Mouse (Mus musculus) limb, embryonic 11.5 days (tissue): ENCODE results near the gene Gse1. TPM values are rescaled to one million over a fixed set of nuclear protein-coding genes. Genes with fewer than 3 reads are reported as not detected.
A peak's percentile ranks its signal among the peaks of the same experiment; 100 is the strongest.

Experiments used
- ATAC-seq: fragments of 200-750 bp; cut with Nextera tagmentation; 2 replicates; pipeline ENCODE4 v1.8.0; 2017; ENCODE audit warnings: low read depth; ENCODE audit not compliant: insufficient number of reproducible peaks, low FRiP score, low TSS enrichment
- DNase-seq: peaks from one replicate; pipeline ENCODE4 v3.0.0-alpha.2; 2015; ENCODE audit warnings: low spot score
- H3K27ac ChIP-seq: fragments of 300-500 bp; sonication (generic); replicated peaks from 2 replicates; pipeline ENCODE4 v1.5.1; 2014; ENCODE audit warnings: low read depth, mild to moderate bottlenecking, low read length
- H3K27me3 ChIP-seq: fragments of 300-500 bp; sonication (generic); 2 replicates; pipeline ENCODE4 v1.6.1; 2014; ENCODE audit warnings: mild to moderate bottlenecking, low read length, mixed read lengths; ENCODE audit not compliant: control insufficient read depth, insufficient read depth
- H3K36me3 ChIP-seq: fragments of 300-500 bp; sonication (generic); 2 replicates; pipeline ENCODE4 v1.6.1; 2014; ENCODE audit warnings: mild to moderate bottlenecking, low read length, moderate library complexity, mixed read lengths; ENCODE audit not compliant: control insufficient read depth, insufficient read depth
- H3K4me1 ChIP-seq: fragments of 300-500 bp; sonication (generic); 2 replicates; pipeline ENCODE4 v1.6.1; 2014; ENCODE audit warnings: low read length, mixed read lengths; ENCODE audit not compliant: control insufficient read depth, insufficient read depth
- H3K4me2 ChIP-seq: fragments of 300-500 bp; sonication (generic); 2 replicates; pipeline ENCODE4 v1.6.1; 2014; ENCODE audit warnings: low read depth, mild to moderate bottlenecking, moderate library complexity; ENCODE audit not compliant: severe bottlenecking
- H3K4me3 ChIP-seq: fragments of 300-500 bp; sonication (generic); 2 replicates; pipeline ENCODE4 v1.5.1; 2014; ENCODE audit warnings: low read depth, low read length
- H3K9ac ChIP-seq: fragments of 300-500 bp; sonication (generic); 2 replicates; pipeline ENCODE4 v1.6.1; 2014; ENCODE audit warnings: mild to moderate bottlenecking, low read length
- H3K9me3 ChIP-seq: fragments of 300-500 bp; sonication (generic); 2 replicates; pipeline ENCODE4 v1.6.1; 2016; ENCODE audit warnings: low read length; ENCODE audit not compliant: control insufficient read depth
- WGBS: fragments of 180-500 bp; shearing (Covaris S2); extraction: QIAGEN DNeasy Blood & Tissue Kit; methylation state at CpG from one replicate; pipeline ENCODE4 v1.1.7; 2014; 5-methylcytosine and 5-hydroxymethylcytosine counted together
- polyA plus RNA-seq: library from polyadenylated mRNA; unstranded; fragments of >200 nt; fragmentation: Nextera tagmentation; extraction: Ambion mirVana; gene quantifications from 2 replicates; pipeline ENCODE4 v1.2.1, GENCODE M21; 2014

Gse1 gene
- polyA plus RNA-seq, 1 experiment from 2014 or later, result 6.6 TPM

GRCm38 (mm10) chr8:120374514-120374913, 146.3 kb downstream of the Gse1 start:
- ATAC-seq, result no peak
- H3K9ac ChIP-seq, result peak overlapping the region; percentile 13
- H3K27me3 ChIP-seq, result no peaks in the 10 kb centered on the region
- 7% methylated on average over 9 of the region's 9 CpGs for WGBS
- peaks cover 66% of the 10 kb centered on the region for H3K4me1 ChIP-seq
- DNase-seq, result peak; percentile 67
- H3K9me3 ChIP-seq, result no peaks in the 10 kb centered on the region
- no peak overlapping the region for H3K4me3 ChIP-seq
- H3K4me2 ChIP-seq, result no peak overlapping the region
- no peaks in the 10 kb centered on the region for H3K36me3 ChIP-seq
- H3K27ac ChIP-seq, result peak overlapping the region; percentile 80

- Histone ChIP-seq H3K27ac (no peak overlapping the region), H3K4me3 (no peak overlapping the region), H3K4me2 (no peak overlapping the region), H3K9ac (no peak overlapping the region), H3K4me1 (peaks cover 66% of the 10 kb centered on the region), H3K27me3 (no peaks in the 10 kb centered on the region), H3K9me3 (no peaks in the 10 kb centered on the region), H3K36me3 (no peaks in the 10 kb centered on the region)
- ATAC-seq, result no peak
- DNase-seq, result no peak
- WGBS, result 35% methylated on average over 5 of the region's 5 CpGs
Observed at GRCm38 (mm10) chr8:120375170-120375569, 146.9 kb downstream of the Gse1 start.

GRCm38 (mm10) chr8:120376215-120376614, 148.0 kb downstream of the Gse1 start:
- Histone ChIP-seq H3K9me3 (no peaks in the 10 kb centered on the region), H3K27me3 (no peaks in the 10 kb centered on the region), H3K9ac (no peak overlapping the region), H3K4me3 (no peak overlapping the region), H3K27ac (no peak overlapping the region), H3K36me3 (no peaks in the 10 kb centered on the region), H3K4me2 (no peak overlapping the region), H3K4me1 (peaks cover 76% of the 10 kb centered on the region)
- DNase-seq, result no peak
- no peak for ATAC-seq
- 41% methylated on average over 4 of the region's 4 CpGs for WGBS

- WGBS, result 23% methylated on average over 22 of the region's 22 CpGs
Observed at GRCm38 (mm10) chr8:120376847-120377802, 148.9 kb downstream of the Gse1 start.

GRCm38 (mm10) chr8:120377803-120378189, 149.5 kb downstream of the Gse1 start:
- DNase-seq (no peak), ATAC-seq (no peak)
- Histone ChIP-seq H3K9me3 (no peaks in the 10 kb centered on the region), H3K4me2 (no peak overlapping the region), H3K4me1 (peaks cover 85% of the 10 kb centered on the region), H3K4me3 (no peak overlapping the region), H3K27me3 (no peaks in the 10 kb centered on the region), H3K27ac (no peak overlapping the region), H3K36me3 (no peaks in the 10 kb centered on the region), H3K9ac (no peak overlapping the region)
- WGBS, result 46% methylated on average over 7 of the region's 7 CpGs

More at GRCm38 (mm10) chr8:120376847-120377802, 148.9 kb downstream of the Gse1 start:
- ATAC-seq, result no peak
- H3K9ac ChIP-seq, result no peak overlapping the region
- no peak overlapping the region for H3K27ac ChIP-seq
- no peak overlapping the region for H3K4me3 ChIP-seq
- no peak for DNase-seq
- H3K4me1 ChIP-seq, result peaks cover 80% of the 10 kb centered on the region
- no peak overlapping the region for H3K4me2 ChIP-seq
- no peaks in the 10 kb centered on the region for H3K36me3 ChIP-seq
- H3K27me3 ChIP-seq, result no peaks in the 10 kb centered on the region
- H3K9me3 ChIP-seq, result no peaks in the 10 kb centered on the region

- Histone ChIP-seq H3K4me3 (no peak overlapping the region), H3K9me3 (no peaks in the 10 kb centered on the region), H3K4me1 (peaks cover 85% of the 10 kb centered on the region), H3K9ac (no peak overlapping the region), H3K36me3 (no peaks in the 10 kb centered on the region), H3K27ac (no peak overlapping the region), H3K4me2 (no peak overlapping the region), H3K27me3 (no peaks in the 10 kb centered on the region)
- ATAC-seq (no peak), DNase-seq (peak; percentile 48)
- WGBS, result 21% methylated on average over 16 of the region's 16 CpGs
Observed at GRCm38 (mm10) chr8:120378306-120378705, 150.1 kb downstream of the Gse1 start.

GRCm38 (mm10) chr8:120379015-120379414, 150.8 kb downstream of the Gse1 start:
- no peaks in the 10 kb centered on the region for H3K27me3 ChIP-seq
- WGBS, result 31% methylated on average over 3 of the region's 3 CpGs
- H3K4me2 ChIP-seq, result no peak overlapping the region
- no peak overlapping the region for H3K4me3 ChIP-seq
- ATAC-seq (no peak), DNase-seq (no peak)
- H3K4me1 ChIP-seq, result peaks cover 84% of the 10 kb centered on the region
- no peaks in the 10 kb centered on the region for H3K36me3 ChIP-seq
- no peak overlapping the region for H3K27ac ChIP-seq
- H3K9ac ChIP-seq, result no peak overlapping the region
- no peaks in the 10 kb centered on the region for H3K9me3 ChIP-seq

- DNase-seq (no peak), ATAC-seq (no peak)
- H3K27me3 ChIP-seq, result no peaks in the 10 kb centered on the region
- no peak overlapping the region for H3K9ac ChIP-seq
- H3K4me1 ChIP-seq, result peaks cover 63% of the 10 kb centered on the region
- H3K27ac ChIP-seq, result 0 out of 2 replicates have a peak overlapping the region, but pooled peaks have one; percentile 39
- H3K4me2 ChIP-seq, result no peak overlapping the region; the same call in 1 of the 2 replicates
- no peaks in the 10 kb centered on the region for H3K9me3 ChIP-seq
- 30% methylated on average over 4 of the region's 4 CpGs for WGBS
- H3K4me3 ChIP-seq, result no peak overlapping the region
- no peaks in the 10 kb centered on the region for H3K36me3 ChIP-seq
Observed at GRCm38 (mm10) chr8:120381865-120382264, 153.6 kb downstream of the Gse1 start.
